Mouse (Mus musculus) MN1 (cell line): ENCODE data around the gene Prelid3b.

Experiments used
- DNase-seq: peaks from one replicate; pipeline ENCODE4 v3.0.0-alpha.2; 2016; ENCODE audit warnings: low spot score

The Prelid3b gene

DNA sequence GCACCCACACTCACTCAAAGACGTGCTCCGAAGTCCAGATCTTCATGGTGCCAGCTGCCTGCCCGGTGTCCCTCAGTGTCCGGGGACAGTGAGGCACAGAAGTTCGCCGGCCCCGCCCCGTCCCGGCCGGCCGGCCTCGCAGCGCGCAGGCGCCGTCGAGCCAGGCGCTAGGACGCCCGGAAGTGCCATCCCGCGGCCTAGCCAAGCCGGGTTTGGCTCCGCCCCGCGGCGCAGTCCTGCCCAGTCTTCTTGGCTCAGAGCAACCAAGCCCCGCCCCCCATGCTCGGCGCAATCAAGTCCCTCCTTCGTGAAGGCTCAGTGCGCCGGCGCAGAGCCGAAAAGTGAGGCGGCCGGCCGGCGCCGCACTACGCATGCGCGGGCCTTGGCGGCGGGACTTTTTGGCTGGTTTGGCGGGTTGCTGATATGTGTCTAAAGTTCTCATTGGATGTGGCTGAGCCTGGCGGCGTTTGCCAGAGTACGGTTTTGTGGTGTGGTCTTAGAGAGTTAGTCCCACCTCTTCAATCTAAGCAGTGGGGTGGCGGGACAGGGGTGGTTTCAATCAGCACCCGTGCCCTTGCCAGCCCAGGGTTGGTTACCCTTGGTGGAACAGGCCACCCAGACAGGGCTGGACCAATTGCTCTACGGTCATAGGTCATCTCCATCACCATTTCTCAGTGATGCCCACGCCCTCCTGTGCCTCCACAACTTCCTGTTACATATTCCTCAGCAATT lies at the start of gene Prelid3b:
TSS of gene Prelid3b (minus strand) at position 264 of the 732 bp plus-strand sequence.
- peak; percentile 100 for DNase-seq

DNA sequence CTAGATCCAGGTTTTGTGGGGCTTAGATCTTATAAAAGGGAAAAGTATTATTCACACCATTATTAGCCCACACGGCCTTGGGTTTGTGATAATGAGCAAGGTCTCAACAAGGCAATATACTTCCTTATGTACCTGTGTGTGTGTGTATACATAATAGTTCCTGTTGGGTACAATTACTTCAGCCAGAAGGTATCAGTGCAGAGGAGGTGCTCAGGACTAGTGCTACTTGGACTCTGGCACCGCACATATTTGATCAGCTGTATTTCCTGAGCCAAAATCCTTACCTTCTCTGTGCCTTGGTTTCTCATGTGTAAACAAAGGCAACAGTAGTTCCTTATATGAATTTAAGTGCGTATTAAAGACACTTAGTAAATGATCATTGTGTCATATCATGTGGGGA lies 49.3 kb upstream of the Prelid3b start:
- no peak for DNase-seq

GRCm38 (mm10) chr2:174517141-174518079 lies 44.5 kb upstream of the Prelid3b start:
- DNase-seq: no peak

- DNase-seq: no peak
Measured at GRCm38 (mm10) chr2:174514887-174515286, 42.0 kb upstream of the Prelid3b start.

DNA sequence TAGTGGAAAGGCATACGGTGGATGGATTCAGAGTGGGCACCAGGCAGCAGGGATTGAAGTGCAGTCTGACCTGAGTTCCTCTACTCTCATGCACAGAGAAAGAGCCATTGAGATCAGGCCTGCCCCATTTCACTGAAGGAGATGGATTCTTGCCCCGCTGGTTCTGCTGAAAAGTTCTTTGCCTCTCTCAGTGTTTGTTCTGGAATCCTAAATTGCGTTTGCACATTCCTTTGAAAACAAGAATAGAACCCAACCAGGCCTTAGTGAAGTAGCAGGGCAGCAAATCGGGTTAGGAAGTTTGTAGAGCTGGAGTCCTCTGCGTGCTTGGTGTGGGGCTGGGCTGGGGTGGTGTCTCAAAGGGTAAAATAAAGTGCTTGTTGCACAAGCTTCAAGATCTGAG lies 40.9 kb upstream of the Prelid3b start:
- no peak for DNase-seq

GRCm38 (mm10) chr2:174509825-174510224 lies 36.9 kb upstream of the Prelid3b start:
- no peak for DNase-seq

- no peak for DNase-seq
Measured at GRCm38 (mm10) chr2:174507998-174508397, 35.1 kb upstream of the Prelid3b start.

- peak; percentile 65 for DNase-seq
Measured at GRCm38 (mm10) chr2:174502831-174503460, 30.1 kb upstream of the Prelid3b start.

GRCm38 (mm10) chr2:174502321-174502720 lies 29.4 kb upstream of the Prelid3b start:
- DNase-seq: peak; percentile 54

GRCm38 (mm10) chr2:174501517-174501916 lies 28.6 kb upstream of the Prelid3b start:
- DNase-seq: no peak

GRCm38 (mm10) chr2:174500814-174501503 lies 28.1 kb upstream of the Prelid3b start:
- no peak for DNase-seq

GRCm38 (mm10) chr2:174492858-174493257 lies 20.0 kb upstream of the Prelid3b start:
- no peak for DNase-seq

DNA sequence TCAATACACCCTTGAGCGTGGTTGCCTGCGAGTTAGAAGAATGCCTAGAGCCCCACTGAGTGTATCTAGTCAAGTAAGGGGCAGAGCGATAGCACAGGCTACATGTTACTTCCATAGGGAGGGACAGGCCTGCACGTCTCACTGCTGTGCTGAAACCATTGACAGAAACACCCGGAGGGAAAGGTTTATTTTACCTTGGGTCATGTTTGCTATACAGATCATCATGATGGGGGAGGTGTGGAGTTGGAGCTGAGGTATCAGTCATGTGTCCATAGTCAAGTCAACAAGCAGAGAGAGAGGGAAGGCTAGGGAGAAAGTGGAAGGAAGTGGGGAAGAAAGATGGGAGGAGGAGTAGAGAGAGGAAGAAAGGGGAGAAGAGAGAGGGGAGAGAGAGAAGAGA lies 14.1 kb upstream of the Prelid3b start:
- DNase-seq: no peak

DNA sequence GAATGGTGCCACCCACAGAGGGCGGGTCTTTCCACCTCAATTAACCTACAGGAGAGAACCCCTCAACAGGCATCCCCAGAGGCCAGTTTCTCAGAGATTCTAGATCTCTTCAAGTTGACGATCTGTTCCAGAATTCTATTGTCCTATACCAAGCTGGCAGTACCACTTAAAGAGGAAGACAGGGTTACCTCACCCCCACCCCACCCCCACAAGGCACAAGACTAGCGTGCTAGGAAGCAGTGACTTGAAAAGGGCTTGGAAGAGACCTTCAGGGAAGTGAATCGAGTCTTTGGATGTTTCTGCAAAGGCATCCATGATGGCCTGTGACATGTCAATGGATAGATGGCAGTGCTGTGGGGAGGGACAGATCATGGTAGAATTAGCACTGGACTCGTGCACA lies 5.9 kb upstream of the Prelid3b start:
- DNase-seq: no peak

GRCm38 (mm10) chr2:174477543-174478319 lies 4.8 kb upstream of the Prelid3b start:
- no peak for DNase-seq

DNA sequence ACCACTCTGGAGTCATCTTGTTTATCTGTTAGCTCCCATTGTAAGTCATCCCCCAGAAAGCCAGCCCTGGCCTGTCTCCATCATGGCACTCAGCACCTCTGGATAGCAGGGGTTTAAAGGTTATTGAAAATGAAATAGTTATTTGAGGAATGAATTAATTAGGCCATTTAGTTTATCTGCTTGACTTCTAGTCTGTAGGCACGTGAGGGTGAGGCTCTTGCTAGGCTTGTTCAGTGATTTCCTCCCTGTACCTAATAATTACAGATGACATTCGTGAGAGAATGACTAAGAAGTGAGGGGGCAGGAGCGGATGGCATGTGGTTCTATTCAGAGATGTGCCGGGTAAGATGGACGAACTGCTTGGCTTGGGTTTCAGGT lies 658 bp upstream of the Prelid3b start:
- no peak for DNase-seq

DNA sequence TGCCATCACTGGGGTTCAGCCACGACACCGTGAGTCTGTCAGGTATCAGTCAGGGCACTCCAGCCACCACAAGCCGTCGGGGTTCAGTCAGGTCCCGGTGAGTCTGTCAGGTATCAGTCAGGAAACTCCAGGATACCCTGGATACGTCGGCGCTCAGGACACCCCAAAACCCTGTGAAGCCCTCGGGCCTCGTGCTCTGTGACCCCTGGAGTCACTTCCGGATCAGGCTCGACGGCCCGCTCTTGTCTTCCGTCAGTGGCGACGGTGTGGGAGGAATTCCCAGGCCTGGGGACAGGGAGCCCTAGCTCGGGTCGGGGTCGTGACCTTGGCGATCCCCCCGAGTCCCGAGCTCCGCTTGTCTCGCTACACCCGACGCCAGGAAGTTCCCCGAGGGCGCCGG lies 474 bp downstream of the Prelid3b start:
- DNase-seq: no peak

DNA sequence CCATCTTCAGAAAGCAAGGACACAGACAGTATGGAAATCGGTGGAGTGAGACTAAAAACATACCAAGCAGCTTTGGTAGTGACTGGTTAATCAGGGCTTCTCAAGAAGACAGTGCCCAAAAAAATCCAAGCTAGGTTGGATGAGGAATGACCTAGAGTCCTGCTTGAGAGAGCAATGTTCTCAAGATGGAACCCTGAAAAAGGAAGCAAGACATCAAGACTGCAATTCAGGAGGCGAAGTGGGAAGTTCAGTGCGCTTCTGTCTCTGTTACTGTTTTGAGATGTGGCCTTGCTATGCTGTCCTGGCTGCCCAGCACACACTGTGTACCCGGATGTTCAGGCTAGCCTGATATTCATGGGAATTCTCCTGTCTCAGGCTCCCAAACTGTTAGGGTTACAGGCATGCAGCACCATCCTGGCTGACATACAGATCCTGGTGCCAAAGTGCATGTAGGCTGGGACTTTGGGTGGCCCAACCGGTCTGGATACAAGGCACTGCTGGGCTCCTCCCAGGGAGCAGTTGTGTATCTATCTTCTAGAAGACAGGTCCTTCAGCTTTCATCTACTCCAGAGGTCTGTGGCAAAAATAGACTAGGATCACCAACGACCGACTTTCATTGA lies 2.0 kb downstream of the Prelid3b start:
- DNase-seq: no peak

- no peak for DNase-seq
Measured at GRCm38 (mm10) chr2:174470333-174470732, 2.5 kb downstream of the Prelid3b start.

GRCm38 (mm10) chr2:174463789-174464523 lies 8.9 kb downstream of the Prelid3b start, which contains the start of gene Atp5e:
TSS of gene Atp5e (minus strand) at chr2:174464105.
- peak; percentile 93 for DNase-seq
